Comparison of ENCODE assay signal across 15 mouse cellular contexts in genomic region chr10:92595496-92596355, GRCm38 (mm10).
DNase-seq lines count a peak whose midpoint lies in the region; ATAC-seq lines count a peak whose summit lies in the region.
"Had no signal": no experiment of that assay in that cellular context is flagged by ENCODE, and none has a peak within 500 bp of the region (broad histone marks: within the 10 kb centered on the region; RNA-seq: fewer than 3 reads in every experiment).

No protein-coding gene starts in this region.

- no peaks in the 10 kb centered on the region for H3K36me3 ChIP-seq in kidney, embryonic 14.5 days (ENCODE audit: control insufficient read depth, insufficient read depth, low read length)

- 1% methylated on average over 6 of the region's 6 CpGs for WGBS in kidney, embryonic 14.5 days

- H3K4me1 ChIP-seq in kidney, embryonic 14.5 days (ENCODE audit: control insufficient read depth, insufficient read depth, low read length), result 0 out of 2 replicates have a peak, but pooled peaks cover 18% of the 10 kb centered on the region

- DNase-seq in kidney, adult 18-20 months, result no peak
- DNase-seq in 3T3-L1 (ENCODE audit: low read depth, low spot score), result peak; percentile 11
- peak; percentile 45 for DNase-seq in adrenal gland, postnatal 14 days
- peak; percentile 30 for DNase-seq in mesoderm, embryonic 11.5 days (ENCODE audit: low read depth, low spot score)
- no peak for DNase-seq in left cerebral cortex, postnatal 25 days (ENCODE audit: low spot score in 2 of 2)
- DNase-seq in thymus, postnatal 25 days, result no peak
- DNase-seq: cerebellum, postnatal 10 days; heart, adult 2 months; right cerebral cortex, adult 18-20 months had no signal

- no peak overlapping the region for H3K4me3 ChIP-seq in kidney, embryonic 14.5 days (ENCODE audit: low read length)
- H3K4me3 ChIP-seq: heart, adult 2 months; myocyte had no signal

- no peak overlapping the region for H3K4me2 ChIP-seq in kidney, embryonic 14.5 days (replicated peaks; ENCODE audit: low read depth, low read length)

- H3K9me3 ChIP-seq in kidney, embryonic 14.5 days (ENCODE audit: control insufficient read depth, low read length), result no peaks in the 10 kb centered on the region

- H3K27ac ChIP-seq in kidney, embryonic 14.5 days (ENCODE audit: low read depth, low read length), result peak overlapping the region; percentile 69; the same call in 1 of the 2 replicates
- H3K27ac ChIP-seq: heart, adult 2 months; liver, embryonic 14.5 days had no signal

- peak; percentile 91 for ATAC-seq in kidney, embryonic 14.5 days (ENCODE audit: low FRiP score, low TSS enrichment)
- ATAC-seq in inflammation-experienced regulatory T-cells, adult 6 months, result no peak
- ATAC-seq: CD4-positive, CD25-positive, alpha-beta regulatory T cell, adult 4 months; intestine, postnatal 0 days had no signal

- H3K9ac ChIP-seq in kidney, embryonic 14.5 days (ENCODE audit: low read depth, low read length), result no peak overlapping the region
- H3K9ac ChIP-seq: liver, embryonic 14.5 days had no signal

- no peaks in the 10 kb centered on the region for H3K27me3 ChIP-seq in kidney, embryonic 14.5 days (ENCODE audit: control insufficient read depth, insufficient read depth, low read length)

- intact Hi-C loops in left cerebral cortex, postnatal 25 days (cut with DNase I), result no loop called here

Comparison
In these comparisons a context has a peak if more than half of its experiments do, and no peak if none do; other contexts are left out.
1. DNase-seq: peak in 3T3-L1 (single experiment), adrenal gland, postnatal 14 days (single experiment) and mesoderm, embryonic 11.5 days (single experiment); none in kidney, adult 18-20 months (single experiment), left cerebral cortex, postnatal 25 days (0 of 2) and thymus, postnatal 25 days (single experiment).